Comparison of ENCODE assay signal across 24 mouse cellular contexts in the genomic region with DNA sequence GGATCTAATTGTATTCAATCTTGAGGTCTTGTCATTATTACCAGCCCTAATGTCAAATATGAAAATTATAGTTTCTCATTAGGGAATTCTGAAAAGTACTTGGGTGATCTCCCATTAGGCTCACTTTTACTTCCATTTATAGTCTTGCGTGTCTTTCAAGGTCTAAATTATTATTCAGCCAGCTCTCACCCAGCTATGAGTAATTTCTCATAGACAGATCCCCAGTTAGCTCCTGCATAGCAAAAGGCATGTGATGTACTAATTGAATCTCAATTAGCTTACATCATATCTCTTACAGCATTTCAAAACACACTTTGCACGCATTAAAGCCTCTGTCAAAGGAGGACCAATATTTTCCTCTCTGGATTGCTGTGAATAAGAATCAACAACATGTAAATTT.
DNase-seq lines count a peak whose midpoint lies in the region; ATAC-seq and TF ChIP-seq lines count a peak whose summit lies in the region.
"Had no signal": no experiment of that assay in that cellular context is flagged by ENCODE, and none has a peak within 500 bp of the region (broad histone marks: within the 10 kb centered on the region; RNA-seq: fewer than 3 reads in every experiment).

No protein-coding gene starts in this region.

- H3K4me2 ChIP-seq in forebrain, embryonic 14.5 days (ENCODE audit: low read length) = no peak overlapping the region
- H3K4me2 ChIP-seq in forebrain, embryonic 12.5 days = no peak overlapping the region
- no peak overlapping the region for H3K4me2 ChIP-seq in forebrain, postnatal 0 days (ENCODE audit: low read depth)
- H3K4me2 ChIP-seq in neural tube, embryonic 14.5 days (ENCODE audit: low read depth, low read length) = no peak overlapping the region
- H3K4me2 ChIP-seq: embryonic facial prominence, embryonic 12.5 days; forebrain, embryonic 15.5 days had no signal

- no peak overlapping the region for H3K4me3 ChIP-seq in forebrain, embryonic 14.5 days (ENCODE audit: low read depth, low read length)
- H3K4me3 ChIP-seq in forebrain, embryonic 12.5 days (replicated peaks) = no peak overlapping the region
- H3K4me3 ChIP-seq in forebrain, postnatal 0 days (ENCODE audit: low read depth, low read length) = no peak overlapping the region
- no peak overlapping the region for H3K4me3 ChIP-seq in forebrain, embryonic 10.5 days
- H3K4me3 ChIP-seq in neural tube, embryonic 14.5 days (ENCODE audit: low read depth, low read length) = no peak overlapping the region
- H3K4me3 ChIP-seq: embryonic facial prominence, embryonic 10.5 days; embryonic facial prominence, embryonic 12.5 days; forebrain, embryonic 15.5 days had no signal

- H3K9ac ChIP-seq in forebrain, embryonic 14.5 days (ENCODE audit: low read length) = no peak overlapping the region
- no peak overlapping the region for H3K9ac ChIP-seq in forebrain, embryonic 12.5 days
- H3K9ac ChIP-seq in forebrain, postnatal 0 days = no peak overlapping the region
- H3K9ac ChIP-seq in neural tube, embryonic 14.5 days (replicated peaks; ENCODE audit: low read depth, low read length) = no peak overlapping the region
- H3K9ac ChIP-seq: embryonic facial prominence, embryonic 12.5 days; forebrain, embryonic 15.5 days had no signal

- no peaks in the 10 kb centered on the region for H3K9me3 ChIP-seq in forebrain, embryonic 14.5 days (replicated peaks; ENCODE audit: control insufficient read depth, low read length)
- no peaks in the 10 kb centered on the region for H3K9me3 ChIP-seq in forebrain, embryonic 12.5 days
- H3K9me3 ChIP-seq in forebrain, postnatal 0 days (ENCODE audit: low read length) = no peaks in the 10 kb centered on the region
- no peaks in the 10 kb centered on the region for H3K9me3 ChIP-seq in forebrain, embryonic 10.5 days
- no peaks in the 10 kb centered on the region for H3K9me3 ChIP-seq in neural tube, embryonic 14.5 days (ENCODE audit: control insufficient read depth, low read length)
- H3K9me3 ChIP-seq: embryonic facial prominence, embryonic 10.5 days; embryonic facial prominence, embryonic 12.5 days; forebrain, embryonic 15.5 days; G1E had no signal

- no peak for TF ChIP-seq CTCF in forebrain, postnatal 0 days (IDR thresholded peaks at IDR 0.05; ENCODE audit: low read depth)

- H3K36me3 ChIP-seq in forebrain, embryonic 14.5 days (ENCODE audit: control insufficient read depth, insufficient read depth, low read length) = no peaks in the 10 kb centered on the region
- no peaks in the 10 kb centered on the region for H3K36me3 ChIP-seq in forebrain, embryonic 12.5 days (replicated peaks)
- no peaks in the 10 kb centered on the region for H3K36me3 ChIP-seq in forebrain, postnatal 0 days (ENCODE audit: insufficient read depth)
- no peaks in the 10 kb centered on the region for H3K36me3 ChIP-seq in forebrain, embryonic 10.5 days (replicated peaks)
- no peaks in the 10 kb centered on the region for H3K36me3 ChIP-seq in neural tube, embryonic 14.5 days (ENCODE audit: control insufficient read depth, insufficient read depth, low read length)
- H3K36me3 ChIP-seq: embryonic facial prominence, embryonic 10.5 days; embryonic facial prominence, embryonic 12.5 days; forebrain, embryonic 15.5 days; G1E had no signal

- DNase-seq in forebrain, embryonic 14.5 days (ENCODE audit: low spot score) = peak; percentile 16
- no peak for DNase-seq in forebrain, postnatal 0 days
- DNase-seq in forebrain, embryonic 10.5 days (ENCODE audit: extremely low spot score, low spot score) = no peak
- no peak for DNase-seq in neural tube, embryonic 10.5 days (ENCODE audit: extremely low spot score, low spot score)
- DNase-seq: adrenal gland, adult 8-10 months; adrenal gland, postnatal 14 days; adrenal gland, postnatal 36 days; B cell, adult 2 months; cerebellum, adult 11-12 months; cerebellum, adult 2 months; cerebellum, adult 9-10 months; cerebellum, postnatal 10 days; cerebellum, postnatal 25 days had no signal

- no peaks in the 10 kb centered on the region for H3K27me3 ChIP-seq in forebrain, embryonic 14.5 days (replicated peaks; ENCODE audit: control insufficient read depth, insufficient read depth, low read length)
- H3K27me3 ChIP-seq in forebrain, embryonic 12.5 days = no peaks in the 10 kb centered on the region
- H3K27me3 ChIP-seq in forebrain, postnatal 0 days (ENCODE audit: insufficient read depth, low read length) = no peaks in the 10 kb centered on the region
- H3K27me3 ChIP-seq in forebrain, embryonic 10.5 days (ENCODE audit: poor library complexity, severe bottlenecking) = no peaks in the 10 kb centered on the region
- H3K27me3 ChIP-seq in neural tube, embryonic 14.5 days (ENCODE audit: control insufficient read depth, insufficient read depth, low read length) = no peaks in the 10 kb centered on the region
- H3K27me3 ChIP-seq: CH12.LX; embryonic facial prominence, embryonic 12.5 days; forebrain, embryonic 15.5 days; Patski had no signal

- ATAC-seq in forebrain, embryonic 14.5 days = no peak
- ATAC-seq in forebrain, embryonic 12.5 days (ENCODE audit: low FRiP score) = no peak
- ATAC-seq in forebrain, postnatal 0 days = peak; percentile 65; the same call in 1 of the 2 replicates
- peak; percentile 51; the same call in 1 of the 2 replicates for ATAC-seq in neural tube, embryonic 14.5 days (ENCODE audit: low read depth)
- ATAC-seq in megakaryocyte progenitor cell, adult 5-6 weeks (replicated peaks; ENCODE audit: poor library complexity) = no peak
- ATAC-seq: activated CD4-positive, CD25-positive, alpha-beta regulatory T cell, adult 4 months; CD4-positive, CD25-positive, alpha-beta regulatory T cell, adult 4 months; forebrain, embryonic 15.5 days; Patski had no signal

- no peak overlapping the region for H3K27ac ChIP-seq in forebrain, embryonic 14.5 days (ENCODE audit: low read depth, low read length)
- H3K27ac ChIP-seq in forebrain, embryonic 12.5 days = no peak overlapping the region
- no peak overlapping the region for H3K27ac ChIP-seq in forebrain, postnatal 0 days (ENCODE audit: low read depth, low read length)
- H3K27ac ChIP-seq in forebrain, embryonic 10.5 days = no peak overlapping the region
- no peak overlapping the region for H3K27ac ChIP-seq in neural tube, embryonic 14.5 days (ENCODE audit: low read depth, low read length)
- H3K27ac ChIP-seq: embryonic facial prominence, embryonic 10.5 days; embryonic facial prominence, embryonic 12.5 days; forebrain, embryonic 15.5 days had no signal

- WGBS in forebrain, embryonic 14.5 days = 79% methylated on average over 2 of the region's 2 CpGs
- 95% methylated on average over 2 of the region's 2 CpGs for WGBS in forebrain, embryonic 12.5 days
- WGBS in forebrain, postnatal 0 days = 73% methylated on average over 2 of the region's 2 CpGs
- 96% methylated on average over 2 of the region's 2 CpGs for WGBS in forebrain, embryonic 10.5 days
- 71% methylated on average over 2 of the region's 2 CpGs for WGBS in neural tube, embryonic 14.5 days

- no peaks in the 10 kb centered on the region for H3K4me1 ChIP-seq in forebrain, embryonic 14.5 days (ENCODE audit: control insufficient read depth, insufficient read depth, low read length)
- no peaks in the 10 kb centered on the region for H3K4me1 ChIP-seq in forebrain, embryonic 12.5 days
- no peaks in the 10 kb centered on the region for H3K4me1 ChIP-seq in forebrain, postnatal 0 days (ENCODE audit: insufficient read depth)
- no peaks in the 10 kb centered on the region for H3K4me1 ChIP-seq in forebrain, embryonic 10.5 days
- no peaks in the 10 kb centered on the region for H3K4me1 ChIP-seq in neural tube, embryonic 14.5 days (ENCODE audit: control insufficient read depth, insufficient read depth, low read length)
- H3K4me1 ChIP-seq: embryonic facial prominence, embryonic 10.5 days; embryonic facial prominence, embryonic 12.5 days; forebrain, embryonic 15.5 days had no signal

Comparison
In these comparisons a context has a peak if more than half of its experiments do, and no peak if none do; other contexts are left out.
1. ATAC-seq: peak in forebrain, postnatal 0 days (single experiment) and neural tube, embryonic 14.5 days (single experiment); none in forebrain, embryonic 14.5 days (single experiment), forebrain, embryonic 12.5 days (single experiment) and megakaryocyte progenitor cell, adult 5-6 weeks (single experiment).